Mouse (Mus musculus) forebrain, embryonic 10.5 days (tissue): Measurements from ENCODE around the gene Tubg1. TPM values are rescaled to one million over a fixed set of nuclear protein-coding genes. Genes with fewer than 3 reads are reported as not detected.
A peak's percentile ranks its signal among the peaks of the same experiment; 100 is the strongest.

Experiments used
- DNase-seq: peaks from one replicate; pipeline ENCODE4 v3.0.0-alpha.2; 2017; ENCODE audit warnings: low spot score; ENCODE audit errors: extremely low spot score
- H3K27ac ChIP-seq: fragments of 300-500 bp; sonication (generic); 2 replicates; pipeline ENCODE4 v1.5.1; 2016; ENCODE audit warnings: mild to moderate bottlenecking
- H3K27me3 ChIP-seq: fragments of 300-500 bp; sonication (generic); 2 replicates; pipeline ENCODE4 v1.6.1; 2016; ENCODE audit warnings: mild to moderate bottlenecking; ENCODE audit not compliant: poor library complexity, severe bottlenecking
- H3K36me3 ChIP-seq: fragments of 300-500 bp; sonication (generic); replicated peaks from 2 replicates; pipeline ENCODE4 v1.6.1; 2016; ENCODE audit warnings: mild to moderate bottlenecking, moderate library complexity
- H3K4me1 ChIP-seq: fragments of 300-500 bp; sonication (generic); 2 replicates; pipeline ENCODE4 v1.6.1; 2016
- H3K4me3 ChIP-seq: fragments of 300-500 bp; sonication (generic); 2 replicates; pipeline ENCODE4 v1.5.1; 2016; ENCODE audit warnings: mild to moderate bottlenecking, moderate library complexity
- H3K9me3 ChIP-seq: fragments of 300-500 bp; sonication (generic); 2 replicates; pipeline ENCODE4 v1.6.1; 2016; ENCODE audit warnings: mild to moderate bottlenecking, moderate library complexity
- WGBS: fragments of 180-500 bp; shearing (Covaris S2); methylation state at CpG from one replicate; pipeline ENCODE4 v1.1.7; 2016; 5-methylcytosine and 5-hydroxymethylcytosine counted together
- polyA plus RNA-seq: library from polyadenylated mRNA; unstranded; fragments of >200 nt; fragmentation: Nextera tagmentation; extraction: Ambion mirVana; gene quantifications from 2 replicates; pipeline ENCODE4 v1.2.1, GENCODE M21; 2016

Tubg1 gene
- 143 and 145 TPM in 2 replicates for polyA plus RNA-seq

GRCm38 (mm10) chr11:101119761-101120544, at the start of gene Tubg1, which contains the start of gene Retreg3:
Gene Tubg1 (plus strand): TSS chr11:101119938.
Gene Retreg3 (minus strand): TSS chr11:101119893.
- Histone ChIP-seq H3K27ac (peak within 1 kb of the TSS; percentile 96), H3K27me3 (no peaks in the 10 kb centered on the region), H3K9me3 (no peaks in the 10 kb centered on the region), H3K4me1 (peaks cover 55% of the 10 kb centered on the region), H3K4me3 (peak within 1 kb of the TSS; percentile 98), H3K36me3 (peaks cover 52% of the 10 kb centered on the region)
- under 1% methylated on average over 61 of the region's 61 CpGs for WGBS
- peak; percentile 99 for DNase-seq

GRCm38 (mm10) chr11:101070189-101070527, 49.6 kb upstream of the Tubg1 start:
- Histone ChIP-seq H3K36me3 (no peaks in the 10 kb centered on the region; the same call in 1 of the 2 replicates), H3K9me3 (no peaks in the 10 kb centered on the region), H3K27ac (peak overlapping the region; percentile 90), H3K27me3 (peaks cover 50% of the 10 kb centered on the region), H3K4me1 (peaks cover 31% of the 10 kb centered on the region), H3K4me3 (peak overlapping the region; percentile 71)
- no peak for DNase-seq
- WGBS: 1% methylated on average over 36 of the region's 36 CpGs

DNA sequence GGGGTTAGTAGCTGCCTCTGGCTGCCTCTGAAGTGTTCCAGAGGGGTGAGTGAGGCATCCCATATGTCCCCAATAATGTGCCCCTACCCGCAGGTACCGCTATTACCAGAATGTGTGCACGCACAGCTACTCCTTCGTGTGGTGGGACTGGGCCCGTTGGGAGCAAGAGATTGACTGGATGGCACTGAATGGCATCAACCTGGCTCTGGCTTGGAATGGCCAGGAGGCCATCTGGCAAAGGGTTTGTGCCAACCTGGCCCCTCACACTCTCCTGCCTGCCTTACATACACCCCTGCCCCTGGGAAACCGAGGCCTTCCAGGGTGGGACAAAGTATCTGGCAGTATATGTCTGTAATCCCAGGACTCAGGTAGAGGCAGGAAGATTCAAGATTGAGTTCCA, 48.8 kb upstream of the Tubg1 start:
- no peak overlapping the region for H3K27ac ChIP-seq
- peaks cover 53% of the 10 kb centered on the region for H3K27me3 ChIP-seq
- WGBS: 76% methylated on average over 6 of the region's 6 CpGs
- no peaks in the 10 kb centered on the region for H3K9me3 ChIP-seq
- H3K4me3 ChIP-seq: peak overlapping the region; percentile 71
- H3K36me3 ChIP-seq: no peaks in the 10 kb centered on the region; the same call in 1 of the 2 replicates
- peaks cover 31% of the 10 kb centered on the region for H3K4me1 ChIP-seq
- no peak for DNase-seq

GRCm38 (mm10) chr11:101071810-101072428, 47.8 kb upstream of the Tubg1 start:
- H3K4me3 ChIP-seq: no peak overlapping the region; the same call in 1 of the 2 replicates
- H3K27me3 ChIP-seq: peaks cover 57% of the 10 kb centered on the region
- 72% methylated on average over 14 of the region's 14 CpGs for WGBS
- no peak for DNase-seq
- H3K4me1 ChIP-seq: peaks cover 24% of the 10 kb centered on the region
- no peaks in the 10 kb centered on the region for H3K9me3 ChIP-seq
- H3K27ac ChIP-seq: no peak overlapping the region
- peaks cover 6% of the 10 kb centered on the region for H3K36me3 ChIP-seq

DNA sequence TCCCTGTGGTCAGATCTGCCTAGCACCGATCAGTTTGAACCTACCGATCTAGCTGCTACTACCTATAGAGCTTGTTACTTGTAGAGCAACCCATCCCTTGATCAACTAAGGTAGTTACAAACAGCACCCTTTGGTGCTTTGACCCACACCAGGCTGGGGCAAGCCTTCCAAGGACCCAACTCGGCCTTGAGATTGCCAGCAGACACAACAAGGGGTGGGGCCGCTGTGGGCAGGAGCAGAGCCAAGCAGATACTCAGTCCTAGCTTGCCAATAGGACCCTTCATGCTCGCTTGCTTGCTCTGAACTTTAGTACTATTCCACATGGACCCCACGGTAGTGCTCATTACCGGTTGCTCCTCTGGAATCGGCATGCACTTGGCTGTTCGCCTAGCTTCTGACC, 41.6 kb upstream of the Tubg1 start, which contains the start of gene Hsd17b1:
Gene Hsd17b1, plus strand, starts transcription at position 291 of the 400 bp plus-strand sequence.
- Histone ChIP-seq H3K9me3 (no peaks in the 10 kb centered on the region), H3K4me1 (peaks cover 26% of the 10 kb centered on the region), H3K27me3 (peaks cover 65% of the 10 kb centered on the region), H3K27ac (no peak within 1 kb of the TSS), H3K36me3 (peaks cover 7% of the 10 kb centered on the region; the same call in 1 of the 2 replicates), H3K4me3 (no peak within 1 kb of the TSS)
- WGBS: 68% methylated on average over 9 of the region's 9 CpGs
- DNase-seq: no peak

DNA sequence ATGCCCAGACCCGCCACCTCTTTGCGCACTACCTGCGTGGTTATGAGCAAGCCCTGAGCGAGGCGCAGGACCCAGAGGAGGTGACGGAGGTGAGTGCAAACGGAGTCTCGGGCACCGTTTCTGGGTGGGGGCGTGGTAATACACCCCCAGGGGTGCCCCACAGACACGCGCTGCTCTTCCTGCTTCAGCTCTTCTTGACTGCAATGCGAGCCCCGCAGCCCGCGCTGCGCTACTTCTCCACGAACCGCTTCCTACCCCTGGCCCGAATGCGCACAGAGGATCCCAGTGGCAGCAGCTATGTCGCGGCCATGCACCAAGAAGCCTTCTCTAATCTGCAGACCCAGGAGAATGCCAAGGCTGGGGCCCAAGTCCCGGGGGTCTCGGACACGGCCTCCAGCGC, 40.0 kb upstream of the Tubg1 start:
- H3K4me3 ChIP-seq: peak overlapping the region; percentile 13; the same call in 1 of the 2 replicates

DNA sequence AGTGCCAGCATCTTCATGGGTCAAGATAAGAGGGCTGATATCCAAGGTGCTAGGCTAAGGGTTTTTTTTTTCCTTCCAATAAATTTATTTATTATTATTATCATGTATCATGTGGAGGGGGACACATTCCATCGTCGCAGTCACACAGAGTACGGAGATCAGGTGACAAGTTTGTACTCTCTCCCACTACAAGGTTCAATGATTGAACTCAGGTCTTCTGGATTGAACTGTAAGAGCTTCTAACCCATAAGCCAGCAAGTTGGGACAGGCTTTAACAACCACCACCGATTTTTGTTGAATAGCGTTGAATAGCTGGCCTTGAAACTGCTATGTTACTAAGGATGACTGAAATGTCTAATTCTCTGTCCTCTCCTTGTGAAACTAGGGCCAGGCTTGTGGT, 39.3 kb upstream of the Tubg1 start:
- Histone ChIP-seq H3K9me3 (no peaks in the 10 kb centered on the region), H3K4me1 (peaks cover 38% of the 10 kb centered on the region), H3K36me3 (peaks cover 22% of the 10 kb centered on the region), H3K4me3 (no peak overlapping the region), H3K27ac (no peak overlapping the region), H3K27me3 (peaks cover 63% of the 10 kb centered on the region)
- WGBS: 52% methylated on average over 5 of the region's 5 CpGs
- DNase-seq: no peak

More for the DNA sequence above, 40.0 kb upstream of the Tubg1 start:
- WGBS: 1% methylated on average over 27 of the region's 27 CpGs
- DNase-seq: no peak
- Histone ChIP-seq H3K4me1 (peaks cover 37% of the 10 kb centered on the region), H3K27me3 (peaks cover 63% of the 10 kb centered on the region), H3K27ac (no peak overlapping the region), H3K36me3 (peaks cover 15% of the 10 kb centered on the region), H3K9me3 (no peaks in the 10 kb centered on the region)

DNA sequence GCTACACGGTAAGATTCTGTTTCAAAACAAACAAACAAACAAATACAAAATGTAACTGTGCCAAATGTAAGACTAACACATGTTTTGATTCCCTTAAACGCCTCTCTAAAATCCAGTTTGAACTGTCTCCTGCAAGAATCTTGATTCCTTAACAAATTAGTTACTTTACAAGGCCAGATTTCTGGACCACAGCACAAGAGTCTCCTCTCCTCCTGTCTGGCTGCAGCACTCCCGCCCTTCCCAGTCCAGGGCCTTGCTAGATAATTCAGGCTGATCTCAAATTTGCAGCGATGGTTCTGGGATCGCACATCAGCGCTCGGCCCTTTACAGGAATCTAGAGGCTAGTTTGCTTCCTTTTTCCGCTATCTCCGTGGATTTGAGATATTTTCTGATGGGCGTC, 38.1 kb upstream of the Tubg1 start:
- no peak for DNase-seq
- H3K27me3 ChIP-seq: peaks cover 54% of the 10 kb centered on the region
- peak overlapping the region; percentile 93; the same call in 1 of the 2 replicates for H3K27ac ChIP-seq
- no peaks in the 10 kb centered on the region for H3K9me3 ChIP-seq
- peaks cover 50% of the 10 kb centered on the region for H3K4me1 ChIP-seq
- WGBS: 6% methylated on average over 10 of the region's 10 CpGs
- peak overlapping the region; percentile 91 for H3K4me3 ChIP-seq
- H3K36me3 ChIP-seq: peaks cover 27% of the 10 kb centered on the region

DNA sequence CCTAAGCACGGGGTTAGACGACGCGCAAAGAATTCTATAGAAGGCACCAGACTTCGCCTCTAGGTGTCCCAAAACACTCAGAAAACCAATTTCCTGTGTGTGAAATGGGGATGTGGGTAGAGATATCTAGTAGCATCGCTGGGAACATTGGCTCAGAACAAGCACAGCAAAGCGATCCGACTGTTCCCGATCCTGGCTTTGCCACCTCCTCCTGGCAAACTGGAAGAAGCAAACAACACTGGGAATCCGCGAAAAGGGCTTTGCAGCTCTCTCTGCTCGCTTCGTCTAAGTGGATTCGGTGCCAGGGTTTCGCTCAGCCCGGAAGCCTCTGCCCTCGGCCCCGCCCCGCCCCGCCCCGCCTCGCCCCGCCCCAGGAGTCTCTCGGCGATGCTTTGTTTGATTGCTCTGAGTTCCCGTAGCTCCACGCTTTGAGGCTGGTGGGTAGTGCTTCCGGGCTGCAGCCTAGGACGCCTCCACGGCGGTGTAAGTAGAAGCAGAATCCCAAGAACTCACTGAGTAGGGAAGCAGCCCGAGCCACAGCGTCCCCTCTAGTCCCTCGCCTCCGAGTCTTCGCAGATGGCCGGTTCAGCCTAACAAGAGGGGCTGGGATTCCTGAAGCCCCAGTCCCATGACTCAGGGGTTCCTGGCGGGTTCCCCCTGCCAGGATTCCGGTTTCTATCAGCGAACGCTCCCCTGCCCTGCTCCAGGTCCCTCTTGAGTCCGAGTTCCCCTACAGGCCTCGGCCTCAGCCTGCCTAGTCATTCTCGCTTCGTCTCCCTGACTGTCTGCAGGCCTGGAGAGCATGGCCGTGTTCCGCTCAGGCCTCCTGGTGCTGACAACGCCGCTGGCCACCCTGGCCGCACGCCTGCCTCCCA, 37.3 kb upstream of the Tubg1 start, which contains the start of gene Coasy:
Gene Coasy, plus strand, starts transcription at position 358 of the 875 bp plus-strand sequence.
- Histone ChIP-seq H3K4me3 (peak within 1 kb of the TSS; percentile 91), H3K27ac (peak within 1 kb of the TSS; percentile 93), H3K27me3 (peaks cover 46% of the 10 kb centered on the region), H3K9me3 (no peaks in the 10 kb centered on the region), H3K36me3 (peaks cover 23% of the 10 kb centered on the region), H3K4me1 (peaks cover 58% of the 10 kb centered on the region)
- peak; percentile 96 for DNase-seq
- under 1% methylated on average over 51 of the region's 51 CpGs for WGBS

GRCm38 (mm10) chr11:101083083-101083697, 36.5 kb upstream of the Tubg1 start:
- Histone ChIP-seq H3K4me3 (peak overlapping the region; percentile 91), H3K4me1 (peaks cover 65% of the 10 kb centered on the region)
- WGBS: 42% methylated on average over 19 of the region's 19 CpGs

GRCm38 (mm10) chr11:101084246-101084645, 35.5 kb upstream of the Tubg1 start:
- Histone ChIP-seq H3K27ac (no peak overlapping the region), H3K4me1 (peaks cover 67% of the 10 kb centered on the region), H3K9me3 (no peaks in the 10 kb centered on the region), H3K36me3 (peaks cover 31% of the 10 kb centered on the region), H3K27me3 (peaks cover 28% of the 10 kb centered on the region), H3K4me3 (0 out of 2 replicates have a peak overlapping the region, but pooled peaks have one; percentile 91)
- 84% methylated on average over 14 of the region's 14 CpGs for WGBS
- DNase-seq: no peak

More at GRCm38 (mm10) chr11:101083083-101083697, 36.5 kb upstream of the Tubg1 start:
- Histone ChIP-seq H3K36me3 (peaks cover 23% of the 10 kb centered on the region), H3K27ac (peak overlapping the region; percentile 93), H3K27me3 (peaks cover 38% of the 10 kb centered on the region), H3K9me3 (no peaks in the 10 kb centered on the region)
- no peak for DNase-seq

- H3K4me3 ChIP-seq: no peak overlapping the region
- 95% methylated on average over 12 of the region's 12 CpGs for WGBS
- H3K27me3 ChIP-seq: peaks cover 22% of the 10 kb centered on the region
- H3K4me1 ChIP-seq: peaks cover 61% of the 10 kb centered on the region
- H3K36me3 ChIP-seq: peaks cover 37% of the 10 kb centered on the region
- H3K9me3 ChIP-seq: no peaks in the 10 kb centered on the region
- no peak overlapping the region for H3K27ac ChIP-seq
- peak; percentile 14 for DNase-seq
These were observed 34.9 kb upstream of the Tubg1 start for GRCm38 (mm10) chr11:101084811-101085210.
